Mouse (Mus musculus) CH12.LX (cell line): ENCODE measurements at regions not wholly inside any gene's neighbourhood (a gene's known extent, or its start where the extent isn't known, plus 50 kb on each side); places are given as distances from the start of the nearest gene placed in this dataset.
A peak's percentile ranks its signal among the peaks of the same experiment; 100 is the strongest.

ENCODE experiments used
- DNase-seq: peaks from one replicate; pipeline ENCODE4 v3.0.0-alpha.2; 2013; ENCODE audit errors: extremely low read depth
- H3K27ac ChIP-seq: 2 replicates; pipeline ENCODE4 v1.5.1; 2012; ENCODE audit warnings: low read depth, mild to moderate bottlenecking, control low read depth, moderate library complexity; ENCODE audit not compliant: insufficient read depth
- H3K27me3 ChIP-seq: replicated peaks from 2 replicates; pipeline ENCODE3; 2012; ENCODE audit warnings: inconsistent platforms
- H3K36me3 ChIP-seq, 2 experiments: replicated peaks in 1 of 2; 2 replicates each; pipeline versions ENCODE3 to v1.6.1; 2012; ENCODE audit warnings: inconsistent platforms in 1 of 2, low read length in 1 of 2, mild to moderate bottlenecking in 1 of 2, mixed read lengths in 1 of 2, moderate library complexity in 1 of 2; ENCODE audit not compliant: control insufficient read depth in 1 of 2, insufficient read depth in 1 of 2
- H3K4me1 ChIP-seq, 2 experiments: 2 replicates each; pipeline ENCODE4 v1.6.1; 2012; ENCODE audit warnings: inconsistent platforms in 1 of 2, moderate library complexity in 1 of 2; ENCODE audit not compliant: insufficient read depth in 2 of 2, control insufficient read depth in 1 of 2
- H3K4me2 ChIP-seq: 2 replicates; pipeline ENCODE4 v1.6.1; 2012; ENCODE audit warnings: low read depth, mild to moderate bottlenecking, control low read depth; ENCODE audit not compliant: poor library complexity, insufficient read depth, severe bottlenecking
- H3K4me3 ChIP-seq, 3 experiments: fragments of 150-350 bp in 1 of 3; sonication (generic) in 1 of 3; replicated peaks in 1 of 3; 2 replicates each; pipeline versions ENCODE3 to v1.5.1; 2011 to 2012; ENCODE audit warnings: low read depth in 2 of 3, low read length in 2 of 3, mild to moderate bottlenecking in 2 of 3, moderate library complexity in 2 of 3, control low read depth in 1 of 3, improper control_type of control experiment in 1 of 3, inconsistent platforms in 1 of 3, mixed read lengths in 1 of 3; ENCODE audit not compliant: poor library complexity in 1 of 3
- H3K79me2 ChIP-seq: replicated peaks from 2 replicates; pipeline ENCODE4 v1.6.1; 2012; ENCODE audit warnings: mild to moderate bottlenecking, moderate library complexity; ENCODE audit not compliant: control insufficient read depth, poor library complexity, insufficient read depth, severe bottlenecking; ENCODE audit errors: extremely low read depth
- H3K9ac ChIP-seq: 2 replicates; pipeline ENCODE4 v1.6.1; 2012; ENCODE audit warnings: low read depth, mild to moderate bottlenecking, control low read depth, moderate library complexity; ENCODE audit not compliant: insufficient read depth
- H3K9me3 ChIP-seq: replicated peaks from 2 replicates; pipeline ENCODE3; 2012; ENCODE audit warnings: low read length, inconsistent platforms, mixed read lengths
- CHD2 ChIP-seq: IDR thresholded peaks from 2 replicates; pipeline ENCODE4 v1.6.1; 2011; ENCODE audit warnings: low read length, improper control_type of control experiment
- CTCF ChIP-seq, 2 experiments: IDR thresholded peaks in 1 of 2; conservative IDR thresholded peaks in 1 of 2; 2 replicates each; pipeline ENCODE4 v1.5.1; 2011 to 2012; ENCODE audit warnings: low read depth in 2 of 2, low read length in 2 of 2, improper control_type of control experiment in 1 of 2, inconsistent platforms in 1 of 2, mild to moderate bottlenecking in 1 of 2, moderate library complexity in 1 of 2
- HCFC1 ChIP-seq: IDR thresholded peaks from 2 replicates; pipeline ENCODE4 v1.6.1; 2012; ENCODE audit warnings: low read depth, mild to moderate bottlenecking, inconsistent platforms, low read length, improper control_type of control experiment
- IRF4 ChIP-seq: IDR thresholded peaks from 2 replicates; pipeline ENCODE4 v1.6.1; 2014; ENCODE audit warnings: low read depth, mild to moderate bottlenecking, inconsistent platforms, low read length, improper control_type of control experiment
- KAT2A ChIP-seq: IDR thresholded peaks from 2 replicates; pipeline ENCODE4 v1.6.1; 2012; ENCODE audit warnings: low read length, improper control_type of control experiment, inconsistent platforms; ENCODE audit not compliant: insufficient replicate concordance
- MAX ChIP-seq: IDR thresholded peaks from 2 replicates; pipeline ENCODE4 v1.6.1; 2011; ENCODE audit warnings: low read length, improper control_type of control experiment
- MAZ ChIP-seq: IDR thresholded peaks from 2 replicates; pipeline ENCODE4 v1.6.1; 2012; ENCODE audit warnings: low read depth, mild to moderate bottlenecking, inconsistent platforms, low read length, improper control_type of control experiment, moderate library complexity
- MEF2A ChIP-seq: IDR thresholded peaks from 2 replicates; pipeline ENCODE4 v1.6.1; 2014; ENCODE audit warnings: low read depth, mild to moderate bottlenecking, inconsistent platforms, low read length, improper control_type of control experiment, borderline replicate concordance
- NELFE ChIP-seq: IDR thresholded peaks from 2 replicates; pipeline ENCODE4 v1.6.1; 2011; ENCODE audit warnings: low read depth, low read length, improper control_type of control experiment
- PAX5 ChIP-seq: IDR thresholded peaks from 2 replicates; pipeline ENCODE4 v1.6.1; 2012; ENCODE audit warnings: low read length, inconsistent platforms, mixed read lengths
- POLR2AphosphoS2 ChIP-seq: IDR thresholded peaks from 2 replicates; pipeline ENCODE4 v1.6.1; 2011; ENCODE audit warnings: low read depth, low read length, improper control_type of control experiment
- SMC3 ChIP-seq: IDR thresholded peaks from 2 replicates; pipeline ENCODE4 v1.6.1; 2011; ENCODE audit warnings: low read depth, low read length, improper control_type of control experiment
- TBP ChIP-seq: conservative IDR thresholded peaks from 2 replicates; pipeline ENCODE4 v1.6.1; 2011; ENCODE audit warnings: low read depth, low read length, improper control_type of control experiment
- USF1 ChIP-seq: IDR thresholded peaks from 2 replicates; pipeline ENCODE4 v1.6.1; 2014; ENCODE audit warnings: low read depth, mild to moderate bottlenecking, inconsistent platforms, low read length, improper control_type of control experiment
- ZC3H11A ChIP-seq: IDR thresholded peaks from 2 replicates; pipeline ENCODE4 v1.6.1; 2012; ENCODE audit warnings: low read depth, mild to moderate bottlenecking, inconsistent platforms, low read length, improper control_type of control experiment
- ZMIZ1 ChIP-seq: IDR thresholded peaks from 2 replicates; pipeline ENCODE4 v1.6.1; 2012; ENCODE audit warnings: low read depth, mild to moderate bottlenecking, inconsistent platforms, low read length, improper control_type of control experiment
- ZNF384 ChIP-seq: IDR thresholded peaks from 2 replicates; pipeline ENCODE4 v1.6.1; 2012; ENCODE audit warnings: low read depth, low read length, improper control_type of control experiment, inconsistent platforms
- dilution Hi-C: fragments of 300-500 bp; cut with MboI; formaldehyde crosslinking; loops from 2 replicates; pipeline ENCODE4 v1.14.3; 2020; ENCODE audit warnings: low sequenced_read_pairs; ENCODE audit not compliant: extremely low pct_unique_long_range_greater_than_20kb, extremely low pct_ligation_motif_present
- in situ Hi-C: fragments of 300-500 bp; cut with MboI; formaldehyde crosslinking; loops from 3 replicates; pipeline ENCODE4 v1.14.3; 2019; ENCODE audit warnings: low sequenced_read_pairs, low pct_ligation_motif_present, low pct_unique_long_range_greater_than_20kb, mixed read lengths

GRCm38 (mm10) chr9:69898016-69898415 lies 91.2 kb upstream of the Bnip2 start:
- H3K4me3 ChIP-seq: no peak overlapping the region
- dilution Hi-C loops (no loop called here), in situ Hi-C loops (no loop called here)
- H3K9ac ChIP-seq: no peak overlapping the region
- H3K27ac ChIP-seq: no peak overlapping the region
- H3K4me1 ChIP-seq: peaks cover 0 to 7% of the 10 kb centered on the region in 2 experiments; a peak in 1 of 4 replicates
- no peak for TF ChIP-seq SMC3
- TF ChIP-seq CHD2: no peak
- TF ChIP-seq USF1: no peak
- no peak for TF ChIP-seq IRF4
- TF ChIP-seq PAX5: no peak
- TF ChIP-seq ZNF384: no peak
- TF ChIP-seq ZMIZ1: no peak
- TF ChIP-seq MAZ: no peak
- no peak for TF ChIP-seq ZC3H11A
- TF ChIP-seq CTCF (conservative IDR thresholded peaks at IDR 0.05 in 1 of 2, IDR thresholded peaks at IDR 0.05 in 1 of 2; ENCODE audit: low read depth in 2 of 2, low read length in 2 of 2): no peak
- TF ChIP-seq POLR2AphosphoS2: no peak
- no peak for TF ChIP-seq KAT2A
- TF ChIP-seq TBP: no peak
- TF ChIP-seq MEF2A: no peak
- no peaks in the 10 kb centered on the region for H3K9me3 ChIP-seq
- H3K4me2 ChIP-seq: no peak overlapping the region
- no peak for DNase-seq
- H3K36me3 ChIP-seq: no peaks in the 10 kb centered on the region
- H3K79me2 ChIP-seq: no peaks in the 10 kb centered on the region
- H3K27me3 ChIP-seq: no peaks in the 10 kb centered on the region

GRCm38 (mm10) chr9:69899371-69899770 lies 89.9 kb upstream of the Bnip2 start:
- Histone ChIP-seq H3K4me2 (no peak overlapping the region), H3K36me3 (no peaks in the 10 kb centered on the region), H3K27ac (no peak overlapping the region), H3K4me3 (no peak overlapping the region), H3K27me3 (no peaks in the 10 kb centered on the region), H3K9me3 (no peaks in the 10 kb centered on the region), H3K9ac (no peak overlapping the region), H3K4me1 (peaks cover 0 to 6% of the 10 kb centered on the region in 2 experiments; a peak in 1 of 4 replicates), H3K79me2 (no peaks in the 10 kb centered on the region)
- in situ Hi-C loops: no loop called here
- DNase-seq: no peak
- dilution Hi-C loops: no loop called here
- no peak for TF ChIP-seq USF1
- peak in 1 of 2 experiments; percentile 40; a peak in 2 of 4 replicates for TF ChIP-seq CTCF (conservative IDR thresholded peaks at IDR 0.05 in 1 of 2, IDR thresholded peaks at IDR 0.05 in 1 of 2; ENCODE audit: low read depth in 2 of 2, low read length in 2 of 2)
- peak; percentile 43 for TF ChIP-seq SMC3
- TF ChIP-seq ZC3H11A: no peak
- TF ChIP-seq CHD2: no peak
- TF ChIP-seq NELFE: no peak
- TF ChIP-seq MAX: no peak
- no peak for TF ChIP-seq HCFC1
